ENCODE assay signal across 23 mouse cellular contexts in the genomic region with DNA sequence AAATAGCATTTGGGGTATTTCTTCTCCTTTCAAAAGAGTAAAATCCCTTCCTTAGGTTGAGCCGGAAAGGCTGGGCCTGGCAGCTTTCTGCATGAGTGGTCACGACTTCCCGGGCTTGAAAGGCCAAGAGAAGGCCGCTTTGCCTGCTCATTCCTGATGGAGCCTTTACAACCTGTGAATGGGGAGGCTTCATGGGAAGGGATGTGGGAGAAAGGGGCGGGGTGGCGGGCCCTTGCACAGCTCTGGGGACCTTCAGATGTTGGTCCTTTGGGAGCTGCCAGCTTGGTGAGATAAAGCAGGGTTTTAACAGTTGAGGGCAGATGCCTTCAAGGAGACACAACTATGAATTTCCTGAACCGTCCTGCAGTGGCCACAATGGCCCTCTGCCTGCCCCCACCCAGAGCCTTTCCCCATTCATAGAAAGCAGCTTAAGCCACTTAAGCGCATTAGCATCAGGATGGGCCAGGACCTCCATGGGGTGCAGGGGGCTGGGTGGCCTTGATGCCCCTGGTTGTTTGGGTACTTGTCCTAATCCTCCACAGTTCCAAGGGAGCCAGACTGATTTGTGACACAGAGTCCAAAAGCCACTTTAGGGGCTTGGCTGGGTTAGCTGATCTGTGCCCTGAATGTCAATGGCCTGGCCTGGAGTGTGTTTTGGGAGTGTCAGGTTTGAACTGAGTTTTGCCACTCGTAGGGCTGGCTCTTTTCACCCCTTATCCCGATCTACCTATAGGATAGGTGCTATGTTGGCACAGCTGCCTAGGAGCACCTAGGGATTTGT. TPM values are rescaled to one million over a fixed set of nuclear protein-coding genes. Genes with fewer than 3 reads are reported as not detected.
A peak's percentile ranks its signal among the peaks of the same experiment; 100 is the strongest.
DNase-seq lines count a peak whose midpoint lies in the region; ATAC-seq and TF ChIP-seq lines count a peak whose summit lies in the region.
"Had no signal": no experiment of that assay in that cellular context is flagged by ENCODE, and none has a peak within 500 bp of the region (broad histone marks: within the 10 kb centered on the region; RNA-seq: fewer than 3 reads in every experiment).

No protein-coding gene starts in this region.

- no peak; the same call in 1 of the 2 replicates for ATAC-seq in forebrain, embryonic 14.5 days
- ATAC-seq in kidney, embryonic 15.5 days (replicated peaks; ENCODE audit: low FRiP score), result no peak
- no peak for ATAC-seq in intestine, embryonic 16.5 days
- ATAC-seq: intestine, postnatal 0 days had no signal

- peaks cover 26% of the 10 kb centered on the region for H3K4me1 ChIP-seq in forebrain, embryonic 10.5 days
- H3K4me1 ChIP-seq in forebrain, embryonic 14.5 days (ENCODE audit: control insufficient read depth, insufficient read depth, low read length), result peaks cover 8% of the 10 kb centered on the region; the same call in 1 of the 2 replicates
- H3K4me1 ChIP-seq in kidney, adult 2 months (ENCODE audit: control insufficient read depth, insufficient read depth, low read length), result no peaks in the 10 kb centered on the region
- H3K4me1 ChIP-seq in kidney, embryonic 15.5 days, result 0 out of 2 replicates have a peak, but pooled peaks cover 7% of the 10 kb centered on the region
- peaks cover 12% of the 10 kb centered on the region for H3K4me1 ChIP-seq in olfactory bulb, adult 2 months (ENCODE audit: control insufficient read depth, insufficient read depth, low read length)
- no peaks in the 10 kb centered on the region for H3K4me1 ChIP-seq in intestine, embryonic 16.5 days (ENCODE audit: control insufficient read depth, insufficient read depth, low read length)
- H3K4me1 ChIP-seq: limb, embryonic 12.5 days; liver, embryonic 15.5 days had no signal

- H3K4me2 ChIP-seq in forebrain, embryonic 14.5 days (ENCODE audit: low read length), result no peak overlapping the region
- no peak overlapping the region for H3K4me2 ChIP-seq in kidney, embryonic 15.5 days
- H3K4me2 ChIP-seq in intestine, embryonic 16.5 days (ENCODE audit: low read depth, low read length), result no peak overlapping the region
- H3K4me2 ChIP-seq: embryonic facial prominence, embryonic 12.5 days; hindbrain, embryonic 13.5 days; limb, embryonic 12.5 days; liver, embryonic 15.5 days; neural tube, embryonic 13.5 days had no signal

- no peak overlapping the region for H3K4me3 ChIP-seq in forebrain, embryonic 10.5 days
- H3K4me3 ChIP-seq in forebrain, embryonic 14.5 days (ENCODE audit: low read depth, low read length), result no peak overlapping the region
- H3K4me3 ChIP-seq in kidney, adult 2 months (ENCODE audit: insufficient read depth, low read depth, low read length), result no peak overlapping the region
- H3K4me3 ChIP-seq in kidney, embryonic 15.5 days (replicated peaks), result no peak overlapping the region
- H3K4me3 ChIP-seq in olfactory bulb, adult 2 months (ENCODE audit: insufficient read depth, low read depth, low read length), result no peak overlapping the region
- no peak overlapping the region for H3K4me3 ChIP-seq in intestine, embryonic 16.5 days (ENCODE audit: low read length)
- H3K4me3 ChIP-seq: embryonic facial prominence, embryonic 12.5 days; hindbrain, embryonic 13.5 days; limb, embryonic 12.5 days; liver, embryonic 15.5 days; neural tube, embryonic 13.5 days had no signal

- H3K9ac ChIP-seq in forebrain, embryonic 14.5 days (ENCODE audit: low read length), result no peak overlapping the region
- no peak overlapping the region for H3K9ac ChIP-seq in kidney, embryonic 15.5 days
- H3K9ac ChIP-seq in intestine, embryonic 16.5 days (ENCODE audit: low read depth, low read length), result no peak overlapping the region
- H3K9ac ChIP-seq: embryonic facial prominence, embryonic 12.5 days; hindbrain, embryonic 13.5 days; limb, embryonic 12.5 days; liver, embryonic 15.5 days; neural tube, embryonic 13.5 days had no signal

- H3K27ac ChIP-seq in forebrain, embryonic 10.5 days, result no peak overlapping the region
- no peak overlapping the region for H3K27ac ChIP-seq in forebrain, embryonic 14.5 days (ENCODE audit: low read depth, low read length)
- H3K27ac ChIP-seq in kidney, adult 2 months (ENCODE audit: insufficient read depth, low read depth, low read length), result no peak overlapping the region
- no peak overlapping the region for H3K27ac ChIP-seq in kidney, embryonic 15.5 days
- 0 out of 2 replicates have a peak overlapping the region, but pooled peaks have one; percentile 8 for H3K27ac ChIP-seq in olfactory bulb, adult 2 months (ENCODE audit: insufficient read depth, low read depth, low read length)
- no peak overlapping the region for H3K27ac ChIP-seq in intestine, embryonic 16.5 days (ENCODE audit: low read length)
- H3K27ac ChIP-seq: embryonic facial prominence, embryonic 12.5 days; hindbrain, embryonic 13.5 days; kidney, postnatal 0 days; limb, embryonic 12.5 days; liver, embryonic 15.5 days; neural tube, embryonic 13.5 days had no signal

- peak; percentile 26 for DNase-seq in forebrain, embryonic 10.5 days (ENCODE audit: extremely low spot score, low spot score)
- DNase-seq in forebrain, embryonic 14.5 days (ENCODE audit: low spot score), result no peak
- peak; percentile 8 for DNase-seq in kidney, adult 2 months
- DNase-seq in embryo, embryonic 10.5 days (ENCODE audit: low spot score), result peak; percentile 35
- DNase-seq in frontal cortex, adult 2 months (ENCODE audit: extremely low spot score in 1 of 2, low spot score in 1 of 2), result no peak
- DNase-seq: adrenal gland, postnatal 25 days; cerebellum, adult 11-12 months; cerebellum, postnatal 25 days; gastrocnemius, postnatal 36 days; lung, postnatal 10 days; right cerebral cortex, postnatal 4 days; thymus, adult 2 months had no signal

- TF ChIP-seq POLR2A in kidney, adult 2 months (IDR thresholded peaks at IDR 0.05; ENCODE audit: low read depth, low read length), result no peak
- no peak for TF ChIP-seq POLR2A in olfactory bulb, adult 2 months (IDR thresholded peaks at IDR 0.05; ENCODE audit: insufficient read depth, low read depth, low read length)

- 7% methylated on average over 10 of the region's 10 CpGs for WGBS in forebrain, embryonic 10.5 days
- WGBS in forebrain, embryonic 14.5 days, result 13% methylated on average over 10 of the region's 10 CpGs
- WGBS in kidney, adult 2 months, result 57% methylated on average over 10 of the region's 10 CpGs
- WGBS in kidney, embryonic 15.5 days, result 27% methylated on average over 10 of the region's 10 CpGs
- WGBS in olfactory bulb, adult 2 months, result 56% methylated on average over 10 of the region's 10 CpGs
- WGBS in intestine, embryonic 16.5 days, result 57% methylated on average over 10 of the region's 10 CpGs

- no peaks in the 10 kb centered on the region for H3K36me3 ChIP-seq in forebrain, embryonic 10.5 days (replicated peaks)
- H3K36me3 ChIP-seq in forebrain, embryonic 14.5 days (ENCODE audit: control insufficient read depth, insufficient read depth, low read length), result no peaks in the 10 kb centered on the region
- H3K36me3 ChIP-seq in kidney, adult 2 months (ENCODE audit: control insufficient read depth, insufficient read depth, low read length), result peaks cover 1% of the 10 kb centered on the region
- peaks cover 11% of the 10 kb centered on the region for H3K36me3 ChIP-seq in kidney, embryonic 15.5 days
- no peaks in the 10 kb centered on the region for H3K36me3 ChIP-seq in intestine, embryonic 16.5 days (ENCODE audit: control insufficient read depth, insufficient read depth, low read length)
- H3K36me3 ChIP-seq: G1E; liver, embryonic 15.5 days; neural tube, embryonic 13.5 days had no signal

- TF ChIP-seq CTCF in kidney, adult 2 months (conservative IDR thresholded peaks at IDR 0.05; ENCODE audit: insufficient read depth, insufficient read length, low read depth, low read length), result no peak
- no peak for TF ChIP-seq CTCF in olfactory bulb, adult 2 months (IDR thresholded peaks at IDR 0.05; ENCODE audit: insufficient read depth, low read depth, low read length)

- peaks cover 97% of the 10 kb centered on the region for H3K27me3 ChIP-seq in forebrain, embryonic 10.5 days (ENCODE audit: poor library complexity, severe bottlenecking)
- H3K27me3 ChIP-seq in forebrain, embryonic 14.5 days (replicated peaks; ENCODE audit: control insufficient read depth, insufficient read depth, low read length), result 0 out of 2 replicates have a peak, but pooled peaks cover 2% of the 10 kb centered on the region
- no peaks in the 10 kb centered on the region for H3K27me3 ChIP-seq in kidney, adult 2 months (replicated peaks; ENCODE audit: control insufficient read depth, insufficient read depth, low read length)
- H3K27me3 ChIP-seq in kidney, embryonic 15.5 days, result no peaks in the 10 kb centered on the region
- no peaks in the 10 kb centered on the region for H3K27me3 ChIP-seq in intestine, embryonic 16.5 days (replicated peaks; ENCODE audit: control insufficient read depth, insufficient read depth, low read length)
- H3K27me3 ChIP-seq: embryonic facial prominence, embryonic 12.5 days; limb, embryonic 12.5 days; liver, embryonic 15.5 days had no signal

- no peaks in the 10 kb centered on the region for H3K9me3 ChIP-seq in forebrain, embryonic 10.5 days
- H3K9me3 ChIP-seq in forebrain, embryonic 14.5 days (replicated peaks; ENCODE audit: control insufficient read depth, low read length), result no peaks in the 10 kb centered on the region
- H3K9me3 ChIP-seq in kidney, embryonic 15.5 days (replicated peaks), result no peaks in the 10 kb centered on the region
- no peaks in the 10 kb centered on the region for H3K9me3 ChIP-seq in intestine, embryonic 16.5 days (ENCODE audit: control insufficient read depth, low read length)
- H3K9me3 ChIP-seq: embryonic facial prominence, embryonic 12.5 days; hindbrain, embryonic 13.5 days; limb, embryonic 12.5 days; liver, embryonic 15.5 days; neural tube, embryonic 13.5 days had no signal

RNA-seq across cellular contexts. Expression of gene Nkx6-2, which starts 25.7 kb away (rescaled TPM):
- polyA plus RNA-seq in forebrain, embryonic 10.5 days (2016; fragmentation: Nextera tagmentation; extraction: Ambion mirVana), result 2.0 and 5.5 TPM in 2 replicates
- polyA plus RNA-seq in forebrain, embryonic 14.5 days (2014; fragmentation: Nextera tagmentation; extraction: Ambion mirVana), result 1.2 and 1.7 TPM in 2 replicates
- 0.06 TPM in 1 of 2 replicates, not detected in the other for polyA plus RNA-seq in kidney, adult 2 months (2012; rRNA removed)
- not detected in 2 replicates for polyA plus RNA-seq in kidney, embryonic 15.5 days (2015; fragmentation: Nextera tagmentation; extraction: Ambion mirVana)
- not detected in 2 replicates for polyA plus RNA-seq in olfactory bulb, adult 2 months (2012; ENCODE audit: insufficient read depth, insufficient read length, low replicate concordance, missing spikeins)
- 0.13 and 0.18 TPM in 2 replicates for polyA plus RNA-seq in intestine, embryonic 16.5 days (2015; fragmentation: Nextera tagmentation; extraction: Ambion mirVana)
- 9.2 and 11.4 TPM in 2 replicates for polyA plus RNA-seq in frontal cortex, adult 2 months (2012; rRNA removed)
- polyA plus RNA-seq: G1E; limb, embryonic 12.5 days; liver, embryonic 15.5 days had no signal

Comparison
In these comparisons a context has a peak if more than half of its experiments do, and no peak if none do; other contexts are left out.
1. DNase-seq: peak in forebrain, embryonic 10.5 days (single experiment), kidney, adult 2 months (single experiment) and embryo, embryonic 10.5 days (single experiment); none in forebrain, embryonic 14.5 days (single experiment) and frontal cortex, adult 2 months (0 of 2).